Mouse (Mus musculus) lung, embryonic 16.5 days (tissue): ENCODE measurements around the gene Actb. TPM values are rescaled to one million over a fixed set of nuclear protein-coding genes. Genes with fewer than 3 reads are reported as not detected.

Experiments used
- ATAC-seq: fragments of 200-750 bp; cut with Nextera tagmentation; 2 replicates; pipeline ENCODE4 v1.8.0; 2017; ENCODE audit warnings: low read depth, mild to moderate bottlenecking, moderate library complexity
- H3K27ac ChIP-seq: fragments of 300-500 bp; sonication (generic); 2 replicates; pipeline ENCODE4 v1.5.1; 2014; ENCODE audit warnings: mild to moderate bottlenecking, control low read depth, low read length
- H3K27me3 ChIP-seq: fragments of 300-500 bp; sonication (generic); 2 replicates; pipeline ENCODE4 v1.6.1; 2014; ENCODE audit warnings: low read depth, low read length, mixed read lengths; ENCODE audit not compliant: control insufficient read depth, insufficient read depth
- H3K36me3 ChIP-seq: fragments of 300-500 bp; sonication (generic); 2 replicates; pipeline ENCODE4 v1.6.1; 2014; ENCODE audit warnings: low read length; ENCODE audit not compliant: control insufficient read depth, insufficient read depth
- H3K4me1 ChIP-seq: fragments of 300-500 bp; sonication (generic); replicated peaks from 2 replicates; pipeline ENCODE4 v1.6.1; 2014; ENCODE audit warnings: low read length, mixed read lengths; ENCODE audit not compliant: control insufficient read depth, insufficient read depth
- H3K4me2 ChIP-seq: fragments of 300-500 bp; sonication (generic); 2 replicates; pipeline ENCODE4 v1.6.1; 2014; ENCODE audit warnings: low read depth, low read length, control low read depth
- H3K4me3 ChIP-seq: fragments of 300-500 bp; sonication (generic); 2 replicates; pipeline ENCODE4 v1.5.1; 2014; ENCODE audit warnings: mild to moderate bottlenecking, low read length, control low read depth
- H3K9ac ChIP-seq: fragments of 300-500 bp; sonication (generic); 2 replicates; pipeline ENCODE4 v1.6.1; 2014; ENCODE audit warnings: low read length, control low read depth
- H3K9me3 ChIP-seq: fragments of 300-500 bp; sonication (generic); 2 replicates; pipeline ENCODE4 v1.6.1; 2016; ENCODE audit warnings: low read length; ENCODE audit not compliant: control insufficient read depth
- WGBS: fragments of 180-500 bp; shearing (Covaris S2); extraction: QIAGEN DNeasy Blood & Tissue Kit; methylation state at CpG from one replicate; pipeline ENCODE4 v1.1.7; 2014; 5-methylcytosine and 5-hydroxymethylcytosine counted together
- polyA plus RNA-seq: library from polyadenylated mRNA; unstranded; fragments of >200 nt; fragmentation: Nextera tagmentation; extraction: Ambion mirVana; gene quantifications from 2 replicates; pipeline ENCODE4 v1.2.1, GENCODE M21; 2015

The Actb gene
- polyA plus RNA-seq, 1 experiment from 2014 or later = 18,603 TPM

GRCm38 (mm10) chr5:142886181-142886580, 20.4 kb downstream of the Actb start:
- 93% methylated on average over 19 of the region's 19 CpGs for WGBS
- Histone ChIP-seq H3K9me3 (no peaks in the 10 kb centered on the region), H3K9ac (no peak overlapping the region), H3K4me2 (no peak overlapping the region), H3K4me3 (no peak overlapping the region), H3K36me3 (peaks cover 25% of the 10 kb centered on the region), H3K27ac (no peak overlapping the region), H3K27me3 (no peaks in the 10 kb centered on the region), H3K4me1 (no peaks in the 10 kb centered on the region; the same call in 1 of the 2 replicates)
- ATAC-seq = no peak

GRCm38 (mm10) chr5:142882471-142882870, 24.1 kb downstream of the Actb start:
- Histone ChIP-seq H3K4me1 (peaks cover 5% of the 10 kb centered on the region; the same call in 1 of the 2 replicates), H3K36me3 (peaks cover 25% of the 10 kb centered on the region), H3K27ac (no peak overlapping the region), H3K27me3 (no peaks in the 10 kb centered on the region), H3K9ac (no peak overlapping the region), H3K4me2 (no peak overlapping the region), H3K9me3 (no peaks in the 10 kb centered on the region), H3K4me3 (no peak overlapping the region)
- no peak for ATAC-seq
- 86% methylated on average over 11 of the region's 11 CpGs for WGBS

GRCm38 (mm10) chr5:142881936-142882335, 24.6 kb downstream of the Actb start:
- peaks cover 10% of the 10 kb centered on the region for H3K4me1 ChIP-seq
- no peak for ATAC-seq
- peaks cover 22% of the 10 kb centered on the region for H3K36me3 ChIP-seq
- H3K9ac ChIP-seq = no peak overlapping the region; the same call in 1 of the 2 replicates
- no peak overlapping the region for H3K4me3 ChIP-seq
- WGBS = 61% methylated on average over 8 of the region's 8 CpGs
- H3K4me2 ChIP-seq = peak overlapping the region; percentile 9; the same call in 1 of the 2 replicates
- H3K27me3 ChIP-seq = no peaks in the 10 kb centered on the region
- H3K9me3 ChIP-seq = no peaks in the 10 kb centered on the region
- H3K27ac ChIP-seq = peak overlapping the region; percentile 45

GRCm38 (mm10) chr5:142880806-142881516, 25.6 kb downstream of the Actb start:
- H3K9ac ChIP-seq = no peak overlapping the region
- peak; percentile 37 for ATAC-seq

GRCm38 (mm10) chr5:142880246-142880645, 26.3 kb downstream of the Actb start:
- Histone ChIP-seq H3K36me3 (peaks cover 7% of the 10 kb centered on the region), H3K4me1 (peaks cover 11% of the 10 kb centered on the region), H3K9me3 (no peaks in the 10 kb centered on the region), H3K27ac (no peak overlapping the region), H3K27me3 (no peaks in the 10 kb centered on the region), H3K9ac (no peak overlapping the region), H3K4me3 (no peak overlapping the region), H3K4me2 (no peak overlapping the region)
- WGBS = 81% methylated on average over 6 of the region's 6 CpGs
- ATAC-seq = no peak

More at GRCm38 (mm10) chr5:142880806-142881516, 25.6 kb downstream of the Actb start:
- Histone ChIP-seq H3K9me3 (no peaks in the 10 kb centered on the region), H3K27me3 (no peaks in the 10 kb centered on the region), H3K4me3 (no peak overlapping the region), H3K4me1 (peaks cover 11% of the 10 kb centered on the region), H3K27ac (peak overlapping the region; percentile 45), H3K36me3 (peaks cover 14% of the 10 kb centered on the region), H3K4me2 (no peak overlapping the region)
- 33% methylated on average over 13 of the region's 13 CpGs for WGBS

GRCm38 (mm10) chr5:142879318-142880175, 27.0 kb downstream of the Actb start:
- H3K4me1 ChIP-seq = peaks cover 11% of the 10 kb centered on the region
- H3K36me3 ChIP-seq = peaks cover 3% of the 10 kb centered on the region; the same call in 1 of the 2 replicates
- H3K27me3 ChIP-seq = no peaks in the 10 kb centered on the region
- no peak overlapping the region for H3K9ac ChIP-seq
- H3K27ac ChIP-seq = no peak overlapping the region
- no peak overlapping the region for H3K4me2 ChIP-seq
- H3K4me3 ChIP-seq = no peak overlapping the region
- H3K9me3 ChIP-seq = no peaks in the 10 kb centered on the region
- 60% methylated on average over 8 of the region's 8 CpGs for WGBS
- ATAC-seq = peak; percentile 79

- H3K9me3 ChIP-seq = no peaks in the 10 kb centered on the region
- no peak for ATAC-seq
- H3K27ac ChIP-seq = no peak overlapping the region
- no peak overlapping the region for H3K9ac ChIP-seq
- H3K4me2 ChIP-seq = no peak overlapping the region
- H3K4me1 ChIP-seq = peaks cover 11% of the 10 kb centered on the region
- no peak overlapping the region for H3K4me3 ChIP-seq
- WGBS = 88% methylated on average over 15 of the region's 15 CpGs
- H3K36me3 ChIP-seq = no peaks in the 10 kb centered on the region; the same call in 1 of the 2 replicates
- H3K27me3 ChIP-seq = no peaks in the 10 kb centered on the region
These were observed 28.0 kb downstream of the Actb start for GRCm38 (mm10) chr5:142878570-142878969.

GRCm38 (mm10) chr5:142877337-142878280, 28.9 kb downstream of the Actb start:
- Histone ChIP-seq H3K4me1 (peaks cover 11% of the 10 kb centered on the region), H3K9me3 (no peaks in the 10 kb centered on the region), H3K27me3 (no peaks in the 10 kb centered on the region), H3K36me3 (no peaks in the 10 kb centered on the region; the same call in 1 of the 2 replicates), H3K4me3 (no peak overlapping the region), H3K27ac (no peak overlapping the region), H3K9ac (no peak overlapping the region), H3K4me2 (no peak overlapping the region)
- ATAC-seq = peak; percentile 49
- 31% methylated on average over 11 of the region's 11 CpGs for WGBS
